Mouse (Mus musculus) forebrain, postnatal 0 days (tissue): ENCODE results near the gene Tnp2. TPM values are rescaled to one million over a fixed set of nuclear protein-coding genes. Genes with fewer than 3 reads are reported as not detected.

ENCODE experiments used
- ATAC-seq: fragments of 200-750 bp; cut with Nextera tagmentation; 2 replicates; pipeline ENCODE4 v1.8.0; 2017; ENCODE audit warnings: mild to moderate bottlenecking, moderate library complexity
- DNase-seq: peaks from one replicate; pipeline ENCODE4 v3.0.0-alpha.2; 2015
- H3K27ac ChIP-seq: fragments of 300-500 bp; sonication (generic); 2 replicates; pipeline ENCODE4 v1.5.1; 2014; ENCODE audit warnings: low read depth, mild to moderate bottlenecking, antibody characterized with exemption, low read length, moderate library complexity, mixed read lengths
- H3K27me3 ChIP-seq: fragments of 300-500 bp; sonication (generic); 2 replicates; pipeline ENCODE4 v1.6.1; 2014; ENCODE audit warnings: mild to moderate bottlenecking, low read length, mixed read lengths; ENCODE audit not compliant: insufficient read depth
- H3K36me3 ChIP-seq: fragments of 300-500 bp; sonication (generic); 2 replicates; pipeline ENCODE4 v1.6.1; 2014; ENCODE audit warnings: mild to moderate bottlenecking, moderate library complexity; ENCODE audit not compliant: insufficient read depth
- H3K4me1 ChIP-seq: fragments of 300-500 bp; sonication (generic); 2 replicates; pipeline ENCODE4 v1.6.1; 2014; ENCODE audit warnings: antibody characterized with exemption; ENCODE audit not compliant: insufficient read depth
- H3K4me2 ChIP-seq: fragments of 300-500 bp; sonication (generic); 2 replicates; pipeline ENCODE4 v1.6.1; 2014; ENCODE audit warnings: low read depth, mild to moderate bottlenecking, moderate library complexity
- H3K4me3 ChIP-seq: fragments of 300-500 bp; sonication (generic); 2 replicates; pipeline ENCODE4 v1.5.1; 2014; ENCODE audit warnings: low read depth, low read length, mixed read lengths
- H3K9ac ChIP-seq: fragments of 300-500 bp; sonication (generic); 2 replicates; pipeline ENCODE4 v1.6.1; 2014; ENCODE audit warnings: mild to moderate bottlenecking
- H3K9me3 ChIP-seq: fragments of 300-500 bp; sonication (generic); 2 replicates; pipeline ENCODE4 v1.6.1; 2016; ENCODE audit warnings: low read length
- CTCF ChIP-seq: sonication (generic); IDR thresholded peaks from 2 replicates; pipeline ENCODE4 v1.5.1; 2016; ENCODE audit warnings: antibody characterized with exemption, control low read depth, low read depth
- WGBS: fragments of 180-500 bp; shearing (Covaris S2); extraction: QIAGEN DNeasy Blood & Tissue Kit; methylation state at CpG from one replicate; pipeline ENCODE4 v1.1.7; 2014; 5-methylcytosine and 5-hydroxymethylcytosine counted together
- polyA plus RNA-seq: library from polyadenylated mRNA; unstranded; fragments of >200 nt; fragmentation: Nextera tagmentation; extraction: Ambion mirVana; gene quantifications from 2 replicates; pipeline ENCODE4 v1.2.1, GENCODE M21; 2015
- total RNA-seq: library from RNA; depleted of rRNA; stranded (reverse); fragments of >200 nt; gene quantifications from 2 replicates; pipeline ENCODE4 v1.2.3, GENCODE M21; 2014

Tnp2 gene
- total and polyA plus RNA-seq, 2 experiments from 2014 or later = not detected

- 41% methylated on average over 2 of the region's 2 CpGs for WGBS
- no peak for TF ChIP-seq CTCF
- no peaks in the 10 kb centered on the region for H3K27me3 ChIP-seq
- H3K4me1 ChIP-seq = no peaks in the 10 kb centered on the region
- H3K4me2 ChIP-seq = no peak overlapping the region
- no peaks in the 10 kb centered on the region for H3K36me3 ChIP-seq
- no peak overlapping the region for H3K27ac ChIP-seq
- H3K9ac ChIP-seq = no peak overlapping the region
- ATAC-seq (no peak), DNase-seq (no peak)
- no peak overlapping the region for H3K4me3 ChIP-seq
- H3K9me3 ChIP-seq = no peaks in the 10 kb centered on the region
These were observed 18.8 kb downstream of the Tnp2 start for GRCm38 (mm10) chr16:10769661-10770060.

DNA sequence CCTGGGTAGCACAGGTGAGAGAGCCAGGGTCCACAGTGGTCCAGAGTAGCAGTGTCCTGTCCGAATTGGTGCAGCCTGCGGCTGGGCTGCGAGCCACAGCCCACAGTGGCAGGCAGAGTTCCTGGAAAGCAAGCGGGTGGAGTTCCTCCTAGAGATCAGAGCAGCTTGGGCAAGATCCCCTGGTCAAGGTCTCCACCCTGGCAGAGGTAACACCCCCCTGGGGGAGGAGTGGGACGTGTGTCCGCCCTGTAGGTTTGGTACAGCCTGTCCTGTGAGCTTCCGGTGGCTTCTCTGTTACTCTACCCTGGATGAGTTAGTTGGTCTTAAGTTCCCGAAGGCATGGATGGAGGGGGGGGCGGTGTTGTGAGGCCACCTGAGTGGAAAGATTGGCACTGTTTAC lies 19.6 kb downstream of the Tnp2 start:
- WGBS = 71% methylated on average over 9 of the region's 9 CpGs
- Histone ChIP-seq H3K9me3 (no peaks in the 10 kb centered on the region), H3K4me2 (no peak overlapping the region), H3K27me3 (no peaks in the 10 kb centered on the region), H3K9ac (no peak overlapping the region), H3K4me3 (no peak overlapping the region), H3K36me3 (no peaks in the 10 kb centered on the region), H3K4me1 (no peaks in the 10 kb centered on the region), H3K27ac (no peak overlapping the region)
- TF ChIP-seq CTCF = no peak
- ATAC-seq (no peak), DNase-seq (no peak)

- Histone ChIP-seq H3K27ac (no peak overlapping the region), H3K4me1 (no peaks in the 10 kb centered on the region), H3K27me3 (no peaks in the 10 kb centered on the region), H3K4me2 (no peak overlapping the region), H3K9me3 (no peaks in the 10 kb centered on the region), H3K4me3 (no peak overlapping the region), H3K9ac (no peak overlapping the region), H3K36me3 (no peaks in the 10 kb centered on the region)
- ATAC-seq (no peak), DNase-seq (peak; percentile 51)
- WGBS = 42% methylated on average over 4 of the region's 4 CpGs
- peak; percentile 78 for TF ChIP-seq CTCF
These were observed 21.3 kb downstream of the Tnp2 start for GRCm38 (mm10) chr16:10767158-10767557.

- Histone ChIP-seq H3K4me2 (no peak overlapping the region), H3K9ac (no peak overlapping the region), H3K27ac (no peak overlapping the region), H3K9me3 (no peaks in the 10 kb centered on the region), H3K36me3 (no peaks in the 10 kb centered on the region), H3K4me3 (no peak overlapping the region), H3K27me3 (no peaks in the 10 kb centered on the region), H3K4me1 (no peaks in the 10 kb centered on the region)
- no peak for TF ChIP-seq CTCF
- 70% methylated on average over 2 of the region's 2 CpGs for WGBS
- DNase-seq (no peak), ATAC-seq (no peak)
These were observed 24.1 kb downstream of the Tnp2 start for GRCm38 (mm10) chr16:10764323-10764722.

DNA sequence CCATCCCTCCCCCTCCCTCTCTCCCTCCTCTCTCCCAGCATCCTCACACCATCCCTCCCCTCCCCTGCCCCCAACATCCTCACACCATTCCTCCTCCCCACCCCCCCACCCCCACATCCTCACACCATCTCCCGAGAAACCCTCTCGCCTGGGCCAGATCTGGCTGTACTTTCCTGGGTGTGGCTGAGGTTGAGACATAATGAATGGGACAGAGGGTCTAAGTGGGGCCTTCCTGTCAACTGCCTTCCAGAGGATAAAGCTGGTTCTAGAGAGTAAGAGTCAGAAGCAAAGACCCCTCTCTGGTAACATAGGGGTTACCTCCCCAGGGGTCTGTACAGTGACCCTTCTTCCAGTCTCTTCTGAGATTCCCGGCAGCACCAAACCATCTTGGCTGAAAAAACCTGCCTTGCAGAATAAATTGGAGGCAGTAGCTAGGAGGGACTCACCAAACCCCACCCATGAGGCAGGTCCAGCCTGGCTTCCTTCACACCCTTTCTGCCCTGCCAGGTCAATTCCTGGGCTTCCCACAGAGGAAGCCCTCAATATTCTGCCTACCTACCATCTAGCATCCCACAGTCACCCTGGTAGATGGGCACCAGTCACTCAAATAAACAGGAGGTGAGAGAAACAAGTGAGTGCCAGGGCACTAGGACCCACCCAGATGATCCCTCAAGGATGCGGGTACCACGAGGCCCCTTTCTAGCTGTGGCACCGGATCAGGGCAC lies 24.8 kb downstream of the Tnp2 start:
- Histone ChIP-seq H3K27me3 (no peaks in the 10 kb centered on the region), H3K9me3 (no peaks in the 10 kb centered on the region), H3K4me1 (no peaks in the 10 kb centered on the region), H3K27ac (no peak overlapping the region), H3K36me3 (no peaks in the 10 kb centered on the region), H3K4me2 (no peak overlapping the region), H3K4me3 (no peak overlapping the region), H3K9ac (no peak overlapping the region)
- no peak for DNase-seq
- WGBS = 68% methylated on average over 6 of the region's 6 CpGs
- TF ChIP-seq CTCF = no peak
- no peak for ATAC-seq

DNA sequence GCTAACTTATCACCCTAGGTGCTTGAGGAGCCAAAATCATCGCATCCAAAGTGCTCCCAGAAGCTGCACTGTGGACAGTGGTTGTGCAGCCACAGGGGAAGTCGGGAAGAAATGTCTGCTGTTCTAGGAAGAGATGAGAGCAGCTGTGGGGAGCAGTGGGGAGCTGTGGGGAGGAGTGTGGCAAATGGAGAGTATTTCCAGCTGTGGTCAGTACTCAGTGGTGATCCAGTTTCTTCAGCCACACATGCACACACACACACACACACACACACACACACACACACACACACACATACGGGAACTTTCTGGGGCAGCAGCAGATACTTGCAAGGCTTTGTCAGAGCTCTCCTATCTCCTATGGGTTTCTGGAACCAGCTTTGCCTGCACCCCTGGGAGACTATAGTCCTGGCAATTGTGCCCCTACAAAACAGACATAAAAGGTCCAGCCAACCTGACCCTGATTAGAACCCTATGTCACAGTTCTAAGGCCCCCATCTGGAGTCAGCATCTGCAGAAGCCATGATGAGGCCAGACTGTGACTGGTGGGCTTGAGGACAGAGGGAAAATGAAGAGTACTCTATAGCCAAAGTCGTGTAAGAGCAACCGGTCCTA lies 25.8 kb downstream of the Tnp2 start:
- no peak for TF ChIP-seq CTCF
- whole genome bisulfite sequencing = 77% methylated on average over 5 of the region's 5 CpGs
- ATAC-seq = no peak

GRCm38 (mm10) chr16:10761182-10761581 lies 27.3 kb downstream of the Tnp2 start:
- H3K27me3 ChIP-seq = no peaks in the 10 kb centered on the region
- H3K36me3 ChIP-seq = no peaks in the 10 kb centered on the region
- no peaks in the 10 kb centered on the region for H3K9me3 ChIP-seq
- WGBS = 81% methylated on average over 8 of the region's 8 CpGs
- TF ChIP-seq CTCF = no peak
- no peak for DNase-seq
- ATAC-seq = no peak
- no peak overlapping the region for H3K27ac ChIP-seq
- H3K4me3 ChIP-seq = no peak overlapping the region
- H3K4me2 ChIP-seq = no peak overlapping the region
- no peak overlapping the region for H3K9ac ChIP-seq
- no peaks in the 10 kb centered on the region for H3K4me1 ChIP-seq

More for the DNA sequence above, 25.8 kb downstream of the Tnp2 start:
- H3K9ac ChIP-seq = no peak overlapping the region
- no peaks in the 10 kb centered on the region for H3K27me3 ChIP-seq
- no peaks in the 10 kb centered on the region for H3K36me3 ChIP-seq
- H3K4me2 ChIP-seq = no peak overlapping the region
- no peaks in the 10 kb centered on the region for H3K4me1 ChIP-seq
- no peak overlapping the region for H3K27ac ChIP-seq
- H3K9me3 ChIP-seq = no peaks in the 10 kb centered on the region
- H3K4me3 ChIP-seq = no peak overlapping the region
- DNase-seq = no peak
